Mouse (Mus musculus) MEL (cell line): ENCODE measurements at regions not wholly inside any gene's neighbourhood (a gene's known extent, or its start where the extent isn't known, plus 50 kb on each side); places are given as distances from the start of the nearest gene placed in this dataset.

Experiments used
- DNase-seq: peaks from one replicate; pipeline ENCODE4 v3.0.0; 2011; ENCODE audit warnings: low read depth, low spot score
- H3K27ac ChIP-seq: 2 replicates; pipeline ENCODE4 v1.5.1; 2012; ENCODE audit warnings: low read depth, mild to moderate bottlenecking, control low read depth, low read length, moderate library complexity; ENCODE audit not compliant: control insufficient read depth
- H3K27me3 ChIP-seq, 2 experiments: fragments of 150-350 bp in 1 of 2; sonication (generic) in 1 of 2; 2 replicates each; pipeline ENCODE4 v1.6.1; 2012; ENCODE audit warnings: low read length in 2 of 2, mild to moderate bottlenecking in 2 of 2, improper control_type of control experiment in 1 of 2, moderate library complexity in 1 of 2; ENCODE audit not compliant: insufficient read depth in 2 of 2, control insufficient read depth in 1 of 2
- H3K36me3 ChIP-seq, 2 experiments: 2 replicates each; pipeline ENCODE4 v1.6.1; 2012 to 2014; ENCODE audit warnings: low read length in 2 of 2, improper control_type of control experiment in 1 of 2, inconsistent platforms in 1 of 2, mild to moderate bottlenecking in 1 of 2; ENCODE audit not compliant: insufficient read depth in 2 of 2, control insufficient read depth in 1 of 2
- H3K4me1 ChIP-seq, 2 experiments: fragments of 150-350 bp in 1 of 2; sonication (generic) in 1 of 2; 2 replicates each; pipeline ENCODE4 v1.6.1; 2012; ENCODE audit warnings: low read length in 2 of 2, improper control_type of control experiment in 1 of 2, mild to moderate bottlenecking in 1 of 2; ENCODE audit not compliant: insufficient read depth in 2 of 2, control insufficient read depth in 1 of 2
- H3K4me3 ChIP-seq, 2 experiments: fragments of 150-350 bp in 1 of 2; sonication (generic) in 1 of 2; 2 replicates each; pipeline ENCODE4 v1.5.1; 2012; ENCODE audit warnings: low read depth in 2 of 2, low read length in 2 of 2, mild to moderate bottlenecking in 2 of 2, moderate library complexity in 2 of 2, control low read depth in 1 of 2, improper control_type of control experiment in 1 of 2; ENCODE audit not compliant: control insufficient read depth in 1 of 2, insufficient read depth in 1 of 2
- H3K79me2 ChIP-seq: 2 replicates; pipeline ENCODE4 v1.6.1; 2012; ENCODE audit warnings: mild to moderate bottlenecking, low read length, moderate library complexity; ENCODE audit not compliant: control insufficient read depth, poor library complexity, insufficient read depth
- H3K9ac ChIP-seq: 2 replicates; pipeline ENCODE4 v1.6.1; 2012; ENCODE audit warnings: low read depth, mild to moderate bottlenecking, control low read depth, low read length, moderate library complexity; ENCODE audit not compliant: control insufficient read depth, poor library complexity, severe bottlenecking
- H3K9me3 ChIP-seq: fragments of 150-350 bp; sonication (generic); replicated peaks from 2 replicates; pipeline ENCODE4 v1.6.1; 2012; ENCODE audit warnings: mild to moderate bottlenecking, low read length, improper control_type of control experiment, moderate library complexity; ENCODE audit not compliant: insufficient read depth
- BHLHE40 ChIP-seq: IDR thresholded peaks from 2 replicates; pipeline ENCODE4 v1.6.1; 2012; ENCODE audit warnings: low read depth, mild to moderate bottlenecking, inconsistent platforms, low read length, improper control_type of control experiment, borderline replicate concordance
- CTCF ChIP-seq, 3 experiments: IDR thresholded peaks in 2 of 3; conservative IDR thresholded peaks in 1 of 3; 2 replicates each; pipeline ENCODE4 v1.5.1; 2011 to 2012; ENCODE audit warnings: low read length in 3 of 3, low read depth in 2 of 3, mild to moderate bottlenecking in 2 of 3, improper control_type of control experiment in 1 of 3, inconsistent platforms in 1 of 3, mixed read lengths in 1 of 3, moderate library complexity in 1 of 3; ENCODE audit not compliant: control insufficient read depth in 1 of 3, insufficient read depth in 1 of 3, poor library complexity in 1 of 3, severe bottlenecking in 1 of 3
- EP300 ChIP-seq, 2 experiments: IDR thresholded peaks; 2 replicates each; pipeline ENCODE4 v1.6.1; 2011; ENCODE audit warnings: improper control_type of control experiment in 2 of 2, low read length in 2 of 2, low read depth in 1 of 2, mild to moderate bottlenecking in 1 of 2
- KAT2A ChIP-seq: conservative IDR thresholded peaks from 2 replicates; pipeline ENCODE4 v1.6.1; 2012; ENCODE audit warnings: low read depth, low read length, improper control_type of control experiment, inconsistent platforms
- MAZ ChIP-seq: IDR thresholded peaks from 2 replicates; pipeline ENCODE4 v1.6.1; 2012; ENCODE audit warnings: low read depth, mild to moderate bottlenecking, inconsistent platforms, low read length, improper control_type of control experiment
- MEF2A ChIP-seq: IDR thresholded peaks from 2 replicates; pipeline ENCODE4 v1.6.1; 2014; ENCODE audit warnings: low read depth, mild to moderate bottlenecking, inconsistent platforms, low read length, improper control_type of control experiment; ENCODE audit not compliant: poor library complexity, insufficient replicate concordance, severe bottlenecking; ENCODE audit errors: extremely low read depth
- MYC ChIP-seq: IDR thresholded peaks from 2 replicates; pipeline ENCODE4 v1.6.1; 2011; ENCODE audit warnings: low read depth, mild to moderate bottlenecking, low read length, improper control_type of control experiment, moderate library complexity
- NELFE ChIP-seq: IDR thresholded peaks from 2 replicates; pipeline ENCODE4 v1.6.1; 2011; ENCODE audit warnings: low read depth, low read length, improper control_type of control experiment
- POLR2A ChIP-seq, 2 experiments: IDR thresholded peaks; 2 replicates each; pipeline ENCODE4 v1.6.1; 2011 to 2012; ENCODE audit warnings: low read length in 2 of 2, mild to moderate bottlenecking in 2 of 2, control low read depth in 1 of 2, improper control_type of control experiment in 1 of 2, low read depth in 1 of 2, moderate library complexity in 1 of 2; ENCODE audit not compliant: control insufficient read depth in 1 of 2, insufficient read depth in 1 of 2, poor library complexity in 1 of 2
- POLR2AphosphoS5 ChIP-seq: IDR thresholded peaks from 2 replicates; pipeline ENCODE4 v1.6.1; 2012; ENCODE audit warnings: low read depth, borderline replicate concordance, mild to moderate bottlenecking, inconsistent platforms, low read length, moderate library complexity, mixed read lengths
- TBP ChIP-seq: IDR thresholded peaks from 2 replicates; pipeline ENCODE4 v1.8.0; 2011; ENCODE audit warnings: low read depth, low read length, improper control_type of control experiment
- USF1 ChIP-seq: IDR thresholded peaks from 2 replicates; pipeline ENCODE4 v1.6.1; 2014; ENCODE audit warnings: low read depth, mild to moderate bottlenecking, inconsistent platforms, low read length, improper control_type of control experiment, moderate library complexity
- ZKSCAN1 ChIP-seq: IDR thresholded peaks from 2 replicates; pipeline ENCODE4 v1.6.1; 2012; ENCODE audit warnings: low read depth, mild to moderate bottlenecking, inconsistent platforms, low read length, improper control_type of control experiment, moderate library complexity
- ZMIZ1 ChIP-seq: IDR thresholded peaks from 2 replicates; pipeline ENCODE4 v1.6.1; 2012; ENCODE audit warnings: low read depth, mild to moderate bottlenecking, inconsistent platforms, low read length, improper control_type of control experiment, moderate library complexity

GRCm38 (mm10) chr10:51929341-51929740 lies 93.0 kb upstream of the Vgll2 start:
- no peaks in the 10 kb centered on the region for H3K36me3 ChIP-seq

GRCm38 (mm10) chr10:51930266-51930665 lies 92.0 kb upstream of the Vgll2 start:
- Histone ChIP-seq H3K79me2 (no peaks in the 10 kb centered on the region), H3K4me1 (no peaks in the 10 kb centered on the region), H3K27me3 (no peaks in the 10 kb centered on the region), H3K9ac (no peak overlapping the region), H3K4me3 (no peak overlapping the region), H3K9me3 (no peaks in the 10 kb centered on the region), H3K36me3 (no peaks in the 10 kb centered on the region), H3K27ac (no peak overlapping the region)
- DNase-seq = no peak
- TF ChIP-seq TBP (no peak), KAT2A (no peak), MEF2A (no peak), BHLHE40 (no peak), CTCF (IDR thresholded peaks at IDR 0.05 in 2 of 3, conservative IDR thresholded peaks at IDR 0.05 in 1 of 3; ENCODE audit: control insufficient read depth in 1 of 3, insufficient read depth in 1 of 3, low read depth in 2 of 3, low read length in 3 of 3, poor library complexity in 1 of 3, severe bottlenecking in 1 of 3) (no peak)

More at GRCm38 (mm10) chr10:51929341-51929740, 93.0 kb upstream of the Vgll2 start:
- Histone ChIP-seq H3K27me3 (no peaks in the 10 kb centered on the region), H3K4me1 (no peaks in the 10 kb centered on the region), H3K27ac (no peak overlapping the region), H3K9ac (no peak overlapping the region), H3K79me2 (no peaks in the 10 kb centered on the region), H3K9me3 (no peaks in the 10 kb centered on the region), H3K4me3 (no peak overlapping the region)
- DNase-seq = no peak
- TF ChIP-seq ZKSCAN1 = no peak

- H3K36me3 ChIP-seq = no peaks in the 10 kb centered on the region
- no peaks in the 10 kb centered on the region for H3K4me1 ChIP-seq
- no peak overlapping the region for H3K9ac ChIP-seq
- H3K9me3 ChIP-seq = no peaks in the 10 kb centered on the region
- H3K27me3 ChIP-seq = no peaks in the 10 kb centered on the region
- no peak overlapping the region for H3K4me3 ChIP-seq
- TF ChIP-seq MYC = no peak
- no peak for TF ChIP-seq EP300 (IDR thresholded peaks at IDR 0.05; ENCODE audit: low read depth in 1 of 2, low read length in 2 of 2)
- no peak for TF ChIP-seq MAZ
- TF ChIP-seq POLR2A (IDR thresholded peaks at IDR 0.05; ENCODE audit: control insufficient read depth in 1 of 2, insufficient read depth in 1 of 2, low read depth in 1 of 2, low read length in 2 of 2, poor library complexity in 1 of 2) = no peak
- TF ChIP-seq USF1 = no peak
- no peak for TF ChIP-seq NELFE
- no peak for TF ChIP-seq POLR2AphosphoS5
- TF ChIP-seq ZMIZ1 = no peak
- H3K27ac ChIP-seq = no peak overlapping the region
- no peaks in the 10 kb centered on the region for H3K79me2 ChIP-seq
- no peak for DNase-seq
Observed at GRCm38 (mm10) chr10:51930696-51931095, 91.6 kb upstream of the Vgll2 start.
